Mouse (Mus musculus): Measurements from ENCODE around the gene Alox12e. TPM values are rescaled to one million over a fixed set of nuclear protein-coding genes. Genes with fewer than 3 reads are reported as not detected.

The Alox12e gene
- polyA plus RNA-seq (2012; rRNA removed) = 0.09 and 0.10 TPM in 2 replicates

GRCm38 (mm10) chr11:70322528-70322927 is at the start of gene Alox12e:
Gene Alox12e, minus strand, starts transcription at chr11:70322628.

GRCm38 (mm10) chr11:70351868-70352267 is 29.4 kb upstream of the Alox12e start, which contains the start of gene Alox15:
Gene Alox15, minus strand, starts transcription at chr11:70352031.

Other genes with a start within 250 kb of the Alox12e start
- gene Asgr2, start 230.0 kb downstream of the Alox12e start, polyA plus RNA-seq (2012; rRNA removed) = 0.52 TPM in 2 replicates
- gene Mgl2, start 192.3 kb downstream of the Alox12e start, polyA plus RNA-seq (2012; rRNA removed) = 2.6 and 4.0 TPM in 2 replicates
- 1.3 and 3.6 TPM in 2 replicates for gene Clec10a, start 166.4 kb downstream of the Alox12e start, polyA plus RNA-seq (2012; rRNA removed)
- 19.0 and 22.8 TPM in 2 replicates for gene Slc16a11, start 109.9 kb downstream of the Alox12e start, polyA plus RNA-seq (2012; rRNA removed)
- 7.2 and 11.0 TPM in 2 replicates for gene Slc16a13, start 101.6 kb downstream of the Alox12e start, polyA plus RNA-seq (2012; rRNA removed)
- gene Bcl6b, start 92.8 kb downstream of the Alox12e start, polyA plus RNA-seq (2012; rRNA removed) = 2.0 and 2.7 TPM in 2 replicates
- gene 0610010K14Rik, start 84.7 kb downstream of the Alox12e start, polyA plus RNA-seq (2012; rRNA removed) = 45.7 and 58.9 TPM in 2 replicates
- 5.9 and 6.5 TPM in 2 replicates for gene Gm21988, start 82.8 kb downstream of the Alox12e start, polyA plus RNA-seq (2012; rRNA removed)
- gene Rnasek, start 82.8 kb downstream of the Alox12e start, polyA plus RNA-seq (2012; rRNA removed) = 146 and 189 TPM in 2 replicates
- 1.2 and 1.7 TPM in 2 replicates for gene Alox12, start 67.3 kb downstream of the Alox12e start, polyA plus RNA-seq (2012; rRNA removed)
- 2.3 and 3.8 TPM in 2 replicates for gene Alox15, start 29.4 kb upstream of the Alox12e start, polyA plus RNA-seq (2012; rRNA removed)
- 13.3 and 14.7 TPM in 2 replicates for gene Pelp1, start 87.4 kb upstream of the Alox12e start, polyA plus RNA-seq (2012; rRNA removed)
- 22.9 and 26.3 TPM in 2 replicates for gene Arrb2, start 110.0 kb upstream of the Alox12e start, polyA plus RNA-seq (2012; rRNA removed)
- gene Med11, start 129.3 kb upstream of the Alox12e start, polyA plus RNA-seq (2012; rRNA removed) = 18.3 TPM in 2 replicates
- 4.1 and 4.6 TPM in 2 replicates for gene Zmynd15, start 136.8 kb upstream of the Alox12e start, polyA plus RNA-seq (2012; rRNA removed)
- 21.9 and 24.0 TPM in 2 replicates for gene Cxcl16, start 137.4 kb upstream of the Alox12e start, polyA plus RNA-seq (2012; rRNA removed)
- 2.4 and 3.2 TPM in 2 replicates for gene Tm4sf5, start 182.6 kb upstream of the Alox12e start, polyA plus RNA-seq (2012; rRNA removed)
- not detected in 2 replicates for gene Vmo1, start 192.0 kb upstream of the Alox12e start, polyA plus RNA-seq (2012; rRNA removed)
- 0.16 TPM in 1 of 2 replicates, not detected in the other for gene Gltpd2, start 196.6 kb upstream of the Alox12e start, polyA plus RNA-seq (2012; rRNA removed)
- gene Psmb6, start 202.7 kb upstream of the Alox12e start, polyA plus RNA-seq (2012; rRNA removed) = 192 and 239 TPM in 2 replicates
- not detected in 2 replicates for gene Gm40193, start 210.3 kb upstream of the Alox12e start, polyA plus RNA-seq (2012; rRNA removed)
- gene Pld2, start 217.4 kb upstream of the Alox12e start, polyA plus RNA-seq (2012; rRNA removed) = 9.8 and 10.3 TPM in 2 replicates
- gene Mink1, start 240.3 kb upstream of the Alox12e start, polyA plus RNA-seq (2012; rRNA removed) = 104 and 119 TPM in 2 replicates